Mouse (Mus musculus) adrenal gland, adult 18-20 months (tissue): ENCODE measurements around the gene Wtap. TPM values are rescaled to one million over a fixed set of nuclear protein-coding genes. Genes with fewer than 3 reads are reported as not detected.

Source experiments
- total RNA-seq, 2 experiments: library from RNA; stranded (reverse); gene quantifications; 1 replicate in 1 of 2; 2 replicates in 1 of 2; pipeline ENCODE4 v1.2.3; 2021

Gene Wtap
- total RNA-seq, 2 experiments from 2014 or later: 55.4 to 55.6 TPM

Other genes starting within 250 kb of the Wtap start
- gene Igf2r, start 224.5 kb downstream of the Wtap start, total RNA-seq: 10 to 100 TPM; 55.8 to 67.8 TPM
- gene Mas1, start 126.0 kb downstream of the Wtap start, total RNA-seq: not detected
- gene Mrgprh, start 118.1 kb downstream of the Wtap start, total RNA-seq: under 1 TPM in 1 of 2 experiments, not detected in 1; 0.16 TPM
- gene Pnldc1, start 83.9 kb downstream of the Wtap start, total RNA-seq: 1 to 10 TPM; 3.3 to 5.5 TPM
- 100 to 1,000 TPM; 233 to 235 TPM for gene Tcp1, start 78.5 kb downstream of the Wtap start, total RNA-seq
- gene Mrpl18, start 77.8 kb downstream of the Wtap start, total RNA-seq: 10 to 100 TPM; 69.9 to 72.7 TPM
- 1 to 10 TPM in 1 of 2 experiments, under 1 TPM in 1; 0.86 to 1.4 TPM for gene Acat3, start 53.6 kb downstream of the Wtap start, total RNA-seq
- 100 to 1,000 TPM in 1 of 2 experiments, 10 to 100 TPM in 1; 78.2 to 190 TPM for gene Acat2, start 33.4 kb downstream of the Wtap start, total RNA-seq
- 100 to 1,000 TPM; 428 to 588 TPM for gene Sod2, start 12.7 kb upstream of the Wtap start, total RNA-seq
- gene Gpr31b, start 58.1 kb upstream of the Wtap start, total RNA-seq: under 1 TPM in 1 of 2 experiments, not detected in 1; 0.77 TPM
- under 1 TPM; 0.19 to 0.73 TPM for gene Tcp10b, start 66.9 kb upstream of the Wtap start, total RNA-seq
- gene Unc93a, start 137.6 kb upstream of the Wtap start, total RNA-seq: under 1 TPM in 1 of 2 experiments, not detected in 1; 0.50 TPM
- gene Smok2a, start 227.0 kb upstream of the Wtap start, total RNA-seq: not detected
- gene Smok2b, start 236.1 kb upstream of the Wtap start, total RNA-seq: not detected